Mouse (Mus musculus): ENCODE results near the gene 3110040M04Rik. TPM values are rescaled to one million over a fixed set of nuclear protein-coding genes. Genes with fewer than 3 reads are reported as not detected.
"Not testable (repeated sequence)": the region's sequence is repeated elsewhere in the genome, so short reads cannot be mapped to it uniquely, and the experiment has no call there.

The 3110040M04Rik gene
- polyA plus RNA-seq, 1 experiment from 2014 or later, result not detected

DNA sequence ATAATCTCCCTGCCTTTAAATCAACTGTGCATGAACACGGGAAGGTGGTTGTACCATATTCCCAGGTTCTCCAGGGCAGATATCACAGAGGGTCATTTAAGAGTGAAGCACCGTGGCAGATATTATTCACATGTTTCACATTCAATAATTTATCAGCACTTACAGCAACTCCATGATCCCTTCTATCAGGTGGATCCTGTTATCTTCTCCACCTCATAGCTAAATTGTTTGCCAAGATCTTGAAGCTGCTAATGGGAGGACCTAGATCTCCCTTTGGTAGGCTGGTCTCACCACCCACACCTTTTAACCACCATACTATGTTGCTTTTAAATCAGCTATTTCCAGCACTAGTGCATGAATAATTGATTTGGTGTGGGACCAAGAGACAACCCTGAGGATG, 23.8 kb upstream of the 3110040M04Rik start:
- DNase-seq, result no peak
- Histone ChIP-seq H3K4me3 (ENCODE audit: low read depth, low read length) (no peak overlapping the region), H3K4me1 (ENCODE audit: insufficient read depth) (no peaks in the 10 kb centered on the region), H3K36me3 (ENCODE audit: insufficient read depth) (no peaks in the 10 kb centered on the region), H3K9ac (no peak overlapping the region), H3K4me2 (no peak overlapping the region), H3K9me3 (ENCODE audit: low read depth, low read length) (no peaks in the 10 kb centered on the region), H3K27me3 (ENCODE audit: insufficient read depth, low read length) (no peaks in the 10 kb centered on the region), H3K27ac (ENCODE audit: low read depth) (no peak overlapping the region)
- 68% methylated on average over 2 of the region's 2 CpGs for WGBS
- no peak for TF ChIP-seq CTCF (IDR thresholded peaks at IDR 0.05; ENCODE audit: low read depth)
- no peak for ATAC-seq (ENCODE audit: insufficient read depth)

DNA sequence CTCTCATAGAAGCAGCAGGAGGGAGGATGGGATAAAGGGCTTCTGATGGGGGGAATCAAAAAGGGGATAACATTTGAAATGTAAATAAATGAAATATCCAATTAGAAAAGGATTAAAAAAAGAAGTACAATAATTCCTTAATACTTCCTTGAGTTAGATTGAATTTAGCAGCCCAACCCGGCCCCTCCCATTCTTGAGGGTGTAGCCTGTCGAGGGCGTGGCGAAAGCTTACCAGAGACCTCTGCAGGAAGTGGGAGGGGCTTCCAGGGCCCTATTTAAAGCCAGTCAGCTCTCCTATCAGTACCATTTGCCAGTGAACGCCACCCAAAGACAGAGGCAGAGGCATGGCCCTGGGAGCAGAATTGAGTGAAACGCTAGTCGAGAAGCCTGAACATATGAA, 21.7 kb upstream of the 3110040M04Rik start, which contains the start of gene Gm47985:
Gene Gm47985, plus strand, starts transcription at position 272 of the 400 bp plus-strand sequence.
- not testable (repeated sequence) for H3K36me3 ChIP-seq (ENCODE audit: insufficient read depth); H3K27ac ChIP-seq (ENCODE audit: low read depth); H3K9me3 ChIP-seq (ENCODE audit: low read depth, low read length); H3K27me3 ChIP-seq (ENCODE audit: insufficient read depth, low read length); H3K4me3 ChIP-seq (ENCODE audit: low read depth, low read length); H3K9ac ChIP-seq; DNase-seq; H3K4me1 ChIP-seq (ENCODE audit: insufficient read depth); H3K4me2 ChIP-seq; ATAC-seq (ENCODE audit: insufficient read depth)
- no CpG with 5 or more reads among the region's 7 CpGs for WGBS

DNA sequence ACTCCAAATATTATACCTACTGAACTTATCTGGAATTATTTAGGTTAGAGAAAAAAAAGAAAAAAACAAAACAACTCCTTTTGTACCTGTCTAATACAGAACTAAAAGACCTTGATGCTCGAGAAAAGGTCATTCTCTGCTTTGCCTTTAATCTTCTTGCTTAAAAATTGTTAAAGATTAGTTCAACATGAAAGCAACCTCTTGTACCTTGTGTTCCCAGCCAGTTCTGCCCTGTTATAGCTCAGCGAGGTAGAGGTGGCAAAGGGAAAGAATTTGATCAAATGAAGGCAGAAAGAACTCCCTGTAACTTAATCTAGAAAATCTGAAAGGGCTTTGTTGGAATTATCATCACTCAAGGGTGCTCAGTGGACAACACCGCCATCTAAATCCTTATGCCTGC, 17.7 kb upstream of the 3110040M04Rik start:
- not testable (repeated sequence) for H3K36me3 ChIP-seq (ENCODE audit: insufficient read depth); H3K9ac ChIP-seq; ATAC-seq (ENCODE audit: insufficient read depth); H3K4me1 ChIP-seq (ENCODE audit: insufficient read depth); H3K27me3 ChIP-seq (ENCODE audit: insufficient read depth, low read length); DNase-seq; H3K4me3 ChIP-seq (ENCODE audit: low read depth, low read length); H3K27ac ChIP-seq (ENCODE audit: low read depth); H3K9me3 ChIP-seq (ENCODE audit: low read depth, low read length); H3K4me2 ChIP-seq
- WGBS, result 68% methylated on average over 3 of the region's 3 CpGs

DNA sequence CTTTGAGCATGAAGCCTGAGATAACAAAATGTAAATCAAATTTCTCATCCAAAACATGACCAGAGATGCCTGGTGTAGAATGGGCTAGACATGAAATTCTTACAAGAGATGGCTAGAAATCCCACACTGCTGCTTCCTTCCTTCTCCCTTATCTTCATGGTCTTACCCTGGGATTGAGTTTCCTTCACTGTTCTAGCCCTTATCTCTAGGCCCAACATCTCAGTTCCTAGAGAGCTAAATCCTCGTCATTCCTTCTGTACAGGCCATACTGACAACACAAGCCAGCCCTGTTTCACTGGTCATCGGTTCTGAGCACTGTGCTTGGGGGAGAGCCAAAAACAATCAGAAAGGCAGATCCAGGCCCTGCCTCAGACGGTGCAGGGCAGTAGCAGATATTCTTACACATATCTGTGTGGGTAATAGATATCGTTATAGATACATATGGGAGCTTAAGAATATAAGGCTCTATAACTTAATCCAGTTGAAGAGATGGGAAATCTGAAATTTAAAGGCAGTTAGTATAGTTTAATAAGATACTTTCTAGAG, 17.0 kb upstream of the 3110040M04Rik start:
- H3K4me3 ChIP-seq (ENCODE audit: low read depth, low read length); H3K4me2 ChIP-seq; H3K9ac ChIP-seq; H3K27me3 ChIP-seq (ENCODE audit: insufficient read depth, low read length); H3K4me1 ChIP-seq (ENCODE audit: insufficient read depth); H3K9me3 ChIP-seq (ENCODE audit: low read depth, low read length); H3K36me3 ChIP-seq (ENCODE audit: insufficient read depth); DNase-seq; H3K27ac ChIP-seq (ENCODE audit: low read depth); ATAC-seq (ENCODE audit: insufficient read depth): not testable (repeated sequence)
- 67% methylated on average over 4 of the region's 4 CpGs for WGBS

DNA sequence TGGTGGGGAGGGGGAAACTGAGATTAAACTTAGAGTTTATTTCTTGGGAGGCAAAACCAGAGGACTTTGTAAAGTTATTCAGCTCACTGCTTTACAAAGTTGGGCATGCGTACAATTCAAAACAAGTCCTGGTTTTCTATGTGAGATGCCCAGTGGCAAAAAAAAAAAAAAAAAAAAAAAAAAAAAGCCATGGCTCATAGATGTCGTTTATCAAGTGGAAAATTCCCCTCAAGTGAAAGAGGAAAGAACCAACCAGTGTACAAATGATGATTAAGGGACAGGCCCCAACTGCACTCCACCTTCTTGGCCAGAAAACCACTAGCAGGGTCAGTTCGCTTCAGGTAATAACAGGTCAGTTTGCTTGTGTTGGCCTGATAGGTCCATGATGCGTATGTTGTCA, 15.5 kb upstream of the 3110040M04Rik start:
- H3K9me3 ChIP-seq (ENCODE audit: low read depth, low read length), result no peaks in the 10 kb centered on the region
- no peak overlapping the region for H3K4me2 ChIP-seq
- ATAC-seq (ENCODE audit: insufficient read depth), result no peak
- H3K4me1 ChIP-seq (ENCODE audit: insufficient read depth), result no peaks in the 10 kb centered on the region
- no peaks in the 10 kb centered on the region for H3K36me3 ChIP-seq (ENCODE audit: insufficient read depth)
- H3K27me3 ChIP-seq (ENCODE audit: insufficient read depth, low read length), result no peaks in the 10 kb centered on the region
- H3K4me3 ChIP-seq (ENCODE audit: low read depth, low read length), result no peak overlapping the region
- H3K27ac ChIP-seq (ENCODE audit: low read depth), result no peak overlapping the region
- no peak for TF ChIP-seq CTCF (IDR thresholded peaks at IDR 0.05; ENCODE audit: low read depth)
- WGBS, result 82% methylated on average over 4 of the region's 4 CpGs
- DNase-seq, result no peak
- no peak overlapping the region for H3K9ac ChIP-seq

DNA sequence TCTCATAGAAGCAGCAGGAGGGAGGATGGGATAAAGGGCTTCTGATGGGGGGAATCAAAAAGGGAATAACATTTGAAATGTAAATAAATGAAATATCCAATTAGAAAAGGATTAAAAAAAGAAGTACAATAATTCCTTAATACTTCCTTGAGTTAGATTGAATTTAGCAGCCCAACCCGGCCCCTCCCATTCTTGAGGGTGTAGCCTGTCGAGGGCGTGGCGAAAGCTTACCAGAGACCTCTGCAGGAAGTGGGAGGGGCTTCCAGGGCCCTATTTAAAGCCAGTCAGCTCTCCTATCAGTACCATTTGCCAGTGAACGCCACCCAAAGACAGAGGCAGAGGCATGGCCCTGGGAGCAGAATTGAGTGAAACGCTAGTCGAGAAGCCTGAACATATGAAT, 11.8 kb upstream of the 3110040M04Rik start, which contains the start of gene Gm8947:
Gene Gm8947, plus strand, starts transcription at position 302 of the 400 bp plus-strand sequence.
- not testable (repeated sequence) for H3K9ac ChIP-seq; H3K4me3 ChIP-seq (ENCODE audit: low read depth, low read length); H3K4me1 ChIP-seq (ENCODE audit: insufficient read depth); H3K27me3 ChIP-seq (ENCODE audit: insufficient read depth, low read length); H3K4me2 ChIP-seq; H3K9me3 ChIP-seq (ENCODE audit: low read depth, low read length); ATAC-seq (ENCODE audit: insufficient read depth); H3K27ac ChIP-seq (ENCODE audit: low read depth); DNase-seq; H3K36me3 ChIP-seq (ENCODE audit: insufficient read depth)
- WGBS, result no CpG with 5 or more reads among the region's 7 CpGs

DNA sequence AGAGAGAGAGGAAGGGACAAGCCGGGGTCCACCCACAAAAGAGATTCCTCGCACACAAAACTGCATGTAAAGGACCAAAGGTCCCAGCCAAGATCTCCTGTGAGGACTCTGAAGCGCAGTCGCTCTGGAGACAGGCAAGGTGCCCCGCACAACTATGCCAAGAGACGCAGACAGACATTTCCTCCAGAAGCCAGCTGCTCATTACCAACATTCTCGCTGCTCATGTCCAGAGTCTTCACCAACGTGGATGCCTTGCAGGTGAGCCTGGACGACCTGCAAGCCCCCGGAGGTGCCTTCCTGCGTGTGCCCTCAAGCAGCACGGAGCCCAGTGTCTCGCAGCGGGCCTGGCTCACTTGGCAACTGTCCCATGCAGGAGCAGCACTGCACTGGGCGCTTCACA, 11.2 kb upstream of the 3110040M04Rik start:
- not testable (repeated sequence) for H3K4me1 ChIP-seq (ENCODE audit: insufficient read depth); H3K27me3 ChIP-seq (ENCODE audit: insufficient read depth, low read length); H3K9me3 ChIP-seq (ENCODE audit: low read depth, low read length); ATAC-seq (ENCODE audit: insufficient read depth); H3K27ac ChIP-seq (ENCODE audit: low read depth); DNase-seq; H3K36me3 ChIP-seq (ENCODE audit: insufficient read depth); H3K9ac ChIP-seq; H3K4me3 ChIP-seq (ENCODE audit: low read depth, low read length); H3K4me2 ChIP-seq
- WGBS, result 93% methylated on average over 14 of the region's 15 CpGs

DNA sequence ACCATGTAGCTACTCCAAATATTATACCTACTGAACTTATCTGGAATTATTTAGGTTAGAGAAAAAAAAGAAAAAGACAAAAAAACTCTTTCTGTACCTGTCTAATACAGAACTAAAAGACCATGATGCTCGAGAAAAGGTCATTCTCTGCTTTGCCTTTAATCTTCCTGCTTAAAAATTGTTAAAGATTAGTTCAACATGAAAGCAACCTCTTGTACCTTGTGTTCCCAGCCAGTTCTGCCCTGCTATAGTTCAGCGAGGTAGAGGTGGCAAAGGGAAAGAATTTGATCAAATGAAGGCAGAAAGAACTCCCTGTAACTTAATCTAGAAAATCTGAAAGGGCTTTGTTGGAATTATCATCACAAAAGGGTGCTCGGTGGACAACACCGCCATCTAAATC, 7.9 kb upstream of the 3110040M04Rik start:
- H3K4me1 ChIP-seq (ENCODE audit: insufficient read depth); H3K36me3 ChIP-seq (ENCODE audit: insufficient read depth); H3K4me2 ChIP-seq; H3K27me3 ChIP-seq (ENCODE audit: insufficient read depth, low read length); H3K27ac ChIP-seq (ENCODE audit: low read depth); DNase-seq; ATAC-seq (ENCODE audit: insufficient read depth); H3K9me3 ChIP-seq (ENCODE audit: low read depth, low read length); H3K9ac ChIP-seq; H3K4me3 ChIP-seq (ENCODE audit: low read depth, low read length): not testable (repeated sequence)
- WGBS, result 66% methylated on average over 4 of the region's 4 CpGs

DNA sequence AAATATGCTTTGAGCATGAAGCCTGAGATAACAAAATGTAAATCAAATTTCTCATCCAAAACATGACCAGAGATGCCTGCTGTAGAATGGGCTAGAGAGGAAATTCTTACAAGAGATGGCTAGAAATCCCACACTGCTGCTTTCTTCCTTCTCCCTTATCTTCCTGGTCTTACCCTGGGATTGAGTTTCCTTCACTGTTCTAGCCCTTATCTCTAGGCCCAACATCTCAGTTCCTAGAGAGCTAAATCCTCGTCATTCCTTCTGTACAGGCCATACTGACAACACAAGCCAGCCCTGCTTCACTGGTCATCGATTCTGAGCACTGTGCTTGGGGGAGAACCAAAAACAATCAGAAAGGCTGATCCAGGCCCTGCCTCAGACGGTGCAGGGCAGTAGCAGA, 7.2 kb upstream of the 3110040M04Rik start:
- not testable (repeated sequence) for H3K36me3 ChIP-seq (ENCODE audit: insufficient read depth); H3K4me2 ChIP-seq; ATAC-seq (ENCODE audit: insufficient read depth); H3K4me1 ChIP-seq (ENCODE audit: insufficient read depth); H3K27me3 ChIP-seq (ENCODE audit: insufficient read depth, low read length); H3K27ac ChIP-seq (ENCODE audit: low read depth); H3K9ac ChIP-seq; H3K4me3 ChIP-seq (ENCODE audit: low read depth, low read length); DNase-seq; H3K9me3 ChIP-seq (ENCODE audit: low read depth, low read length)
- WGBS, result 62% methylated on average over 3 of the region's 3 CpGs

DNA sequence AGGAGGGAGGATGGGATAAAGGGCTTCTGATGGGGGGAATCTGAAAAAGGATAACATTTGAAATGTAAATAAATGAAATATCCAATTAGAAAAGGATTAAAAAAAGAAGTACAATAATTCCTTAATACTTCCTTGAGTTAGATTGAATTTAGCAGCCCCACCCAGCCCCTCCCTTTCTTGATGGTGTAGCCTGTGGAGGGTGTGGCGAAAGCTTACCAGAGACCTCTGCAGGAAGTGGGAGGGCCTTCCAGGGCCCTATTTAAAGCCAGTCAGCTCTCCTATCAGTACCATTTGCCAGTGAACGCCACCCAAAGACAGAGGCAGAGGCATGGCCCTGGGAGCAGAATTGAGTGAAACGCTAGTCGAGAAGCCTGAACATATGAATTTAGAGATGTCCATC, 5.8 kb upstream of the 3110040M04Rik start, which contains the start of gene Gm47995:
Gene Gm47995, plus strand, starts transcription at position 329 of the 400 bp plus-strand sequence.
- not testable (repeated sequence) for H3K27me3 ChIP-seq (ENCODE audit: insufficient read depth, low read length); H3K4me3 ChIP-seq (ENCODE audit: low read depth, low read length); H3K9me3 ChIP-seq (ENCODE audit: low read depth, low read length); H3K36me3 ChIP-seq (ENCODE audit: insufficient read depth); H3K4me1 ChIP-seq (ENCODE audit: insufficient read depth); H3K27ac ChIP-seq (ENCODE audit: low read depth); DNase-seq; ATAC-seq (ENCODE audit: insufficient read depth); H3K9ac ChIP-seq; H3K4me2 ChIP-seq
- WGBS, result 100% methylated on average over 2 of the region's 4 CpGs

DNA sequence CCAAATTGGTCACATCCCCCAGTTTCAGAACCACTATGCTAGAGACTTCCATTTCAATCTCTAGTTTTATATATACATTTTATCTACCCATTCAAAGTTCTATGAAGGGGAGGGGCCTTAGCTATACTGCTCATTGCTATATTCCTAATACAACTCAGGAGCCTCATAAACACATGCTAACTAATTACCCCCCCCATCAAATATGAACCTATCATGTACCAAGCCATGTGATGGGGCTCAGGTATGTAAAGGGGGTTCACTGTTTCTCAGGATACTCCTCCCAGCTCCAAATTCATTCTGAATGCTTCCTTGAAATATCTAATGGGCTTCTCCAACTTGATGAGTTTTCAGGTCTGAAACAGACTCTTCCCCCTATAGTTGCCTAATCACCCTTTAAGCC, 3.3 kb upstream of the 3110040M04Rik start:
- DNase-seq; H3K4me2 ChIP-seq; H3K9me3 ChIP-seq (ENCODE audit: low read depth, low read length); ATAC-seq (ENCODE audit: insufficient read depth); H3K4me3 ChIP-seq (ENCODE audit: low read depth, low read length); H3K4me1 ChIP-seq (ENCODE audit: insufficient read depth); H3K9ac ChIP-seq; H3K36me3 ChIP-seq (ENCODE audit: insufficient read depth); H3K27me3 ChIP-seq (ENCODE audit: insufficient read depth, low read length); H3K27ac ChIP-seq (ENCODE audit: low read depth): not testable (repeated sequence)
